ENCODE assay signal across 8 mouse cellular contexts in the genomic region with DNA sequence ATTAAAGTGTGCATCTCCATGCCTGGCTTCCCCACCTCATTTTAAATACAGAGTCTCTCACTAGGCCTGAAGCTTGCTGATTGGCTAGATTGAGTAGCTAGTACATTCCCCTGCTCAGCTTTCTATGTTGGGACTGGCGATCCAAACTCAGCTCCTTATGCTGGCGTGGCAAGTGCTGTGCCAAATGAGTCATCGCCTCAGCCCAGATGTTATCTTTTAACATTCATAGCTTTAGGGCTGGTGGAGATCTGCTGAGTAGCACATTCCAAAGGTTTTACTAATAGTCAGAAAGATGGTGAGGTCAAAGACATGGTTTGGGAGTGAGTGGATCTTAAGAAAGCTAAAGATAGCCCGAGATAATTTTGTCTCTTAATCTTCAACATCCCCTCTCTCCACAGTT. TPM values are rescaled to one million over a fixed set of nuclear protein-coding genes. Genes with fewer than 3 reads are reported as not detected.
DNase-seq lines count a peak whose midpoint lies in the region; ATAC-seq lines count a peak whose summit lies in the region.
"Had no signal": no experiment of that assay in that cellular context is flagged by ENCODE, and none has a peak within 500 bp of the region (broad histone marks: within the 10 kb centered on the region; RNA-seq: fewer than 3 reads in every experiment).

No protein-coding gene starts in this region.

- no peaks in the 10 kb centered on the region for H3K27me3 ChIP-seq in embryonic facial prominence, embryonic 14.5 days (replicated peaks; ENCODE audit: control insufficient read depth, insufficient read depth, low read length)
- no peaks in the 10 kb centered on the region for H3K27me3 ChIP-seq in hindbrain, embryonic 16.5 days (replicated peaks; ENCODE audit: control insufficient read depth, insufficient read depth, low read length)

- no peaks in the 10 kb centered on the region for H3K9me3 ChIP-seq in embryonic facial prominence, embryonic 14.5 days (ENCODE audit: control insufficient read depth, low read length)
- H3K9me3 ChIP-seq in hindbrain, embryonic 16.5 days (ENCODE audit: control insufficient read depth, low read length), result no peaks in the 10 kb centered on the region

- no peak overlapping the region for H3K27ac ChIP-seq in embryonic facial prominence, embryonic 14.5 days (replicated peaks; ENCODE audit: low read depth, low read length)
- no peak overlapping the region for H3K27ac ChIP-seq in hindbrain, embryonic 16.5 days (ENCODE audit: low read depth, low read length)

- no peaks in the 10 kb centered on the region; the same call in 1 of the 2 replicates for H3K4me1 ChIP-seq in embryonic facial prominence, embryonic 14.5 days (ENCODE audit: control insufficient read depth, insufficient read depth, low read length)
- H3K4me1 ChIP-seq in hindbrain, embryonic 16.5 days (ENCODE audit: control insufficient read depth, insufficient read depth, low read depth, low read length), result no peaks in the 10 kb centered on the region

- no peaks in the 10 kb centered on the region for H3K36me3 ChIP-seq in embryonic facial prominence, embryonic 14.5 days (ENCODE audit: control insufficient read depth, insufficient read depth, low read length)
- H3K36me3 ChIP-seq in hindbrain, embryonic 16.5 days (ENCODE audit: control insufficient read depth, insufficient read depth, low read length), result no peaks in the 10 kb centered on the region

- peak; percentile 96 for DNase-seq in NIH3T3 (ENCODE audit: low read depth)
- DNase-seq in embryonic facial prominence, embryonic 14.5 days (ENCODE audit: low spot score), result peak; percentile 79
- peak; percentile 38 for DNase-seq in heart, postnatal 25 days (ENCODE audit: low spot score)
- peak; percentile 69 for DNase-seq in lung, postnatal 25 days (ENCODE audit: low spot score)
- DNase-seq in layer of hippocampus, adult 11-12 months (ENCODE audit: low spot score), result no peak

- WGBS in embryonic facial prominence, embryonic 14.5 days, result 22% methylated on average over 4 of the region's 4 CpGs
- WGBS in hindbrain, embryonic 16.5 days, result 73% methylated on average over 4 of the region's 4 CpGs

- intact Hi-C loops in heart, postnatal 25 days (cut with DNase I), result no loop called here

- no peak overlapping the region for H3K4me2 ChIP-seq in embryonic facial prominence, embryonic 14.5 days (ENCODE audit: low read depth, low read length)
- H3K4me2 ChIP-seq in hindbrain, embryonic 16.5 days (ENCODE audit: low read length), result no peak overlapping the region

- no peak overlapping the region for H3K9ac ChIP-seq in embryonic facial prominence, embryonic 14.5 days (ENCODE audit: low read depth, low read length)
- H3K9ac ChIP-seq in hindbrain, embryonic 16.5 days (ENCODE audit: low read depth, low read length), result no peak overlapping the region

- peak; percentile 63; the same call in 1 of the 2 replicates for ATAC-seq in embryonic facial prominence, embryonic 14.5 days (ENCODE audit: low read depth)
- no peak for ATAC-seq in inflammation-experienced regulatory T-cells, adult 6 months
- no peak for ATAC-seq in hindbrain, embryonic 16.5 days

- no peak overlapping the region for H3K4me3 ChIP-seq in embryonic facial prominence, embryonic 14.5 days (ENCODE audit: low read depth, low read length)
- no peak overlapping the region for H3K4me3 ChIP-seq in hindbrain, embryonic 16.5 days (ENCODE audit: low read length)

RNA-seq across cellular contexts. Expression of gene Ccdc80, which starts 17.3 kb away (rescaled TPM):
- polyA plus RNA-seq in embryonic facial prominence, embryonic 14.5 days (2014; fragmentation: Nextera tagmentation; extraction: Ambion mirVana), result 103 and 105 TPM in 2 replicates
- 10 to 100 TPM; 83.0 to 90.7 TPM for total RNA-seq in heart, postnatal 25 days (2021)
- polyA plus RNA-seq in inflammation-experienced regulatory T-cells, adult 6 months (2017; shearing (Covaris generic)), result 1 to 10 TPM; 1.1 to 2.0 (median 1.9) TPM
- polyA plus RNA-seq in hindbrain, embryonic 16.5 days (2015; fragmentation: Nextera tagmentation; extraction: Ambion mirVana), result 13.0 and 13.5 TPM in 2 replicates
- total RNA-seq: common myeloid progenitor, adult 5-6 weeks had no signal

RNA-seq across cellular contexts. Expression of gene Slc35a5, which starts 48.0 kb away (rescaled TPM):
- 17.1 TPM in 2 replicates for polyA plus RNA-seq in embryonic facial prominence, embryonic 14.5 days (2014; fragmentation: Nextera tagmentation; extraction: Ambion mirVana)
- total RNA-seq in heart, postnatal 25 days (2021), result 10 to 100 TPM; 10.9 to 11.0 TPM
- 10 to 100 TPM; 27.9 to 45.7 (median 36.3) TPM for polyA plus RNA-seq in inflammation-experienced regulatory T-cells, adult 6 months (2017; shearing (Covaris generic))
- 38.3 and 39.6 TPM in 2 replicates for polyA plus RNA-seq in hindbrain, embryonic 16.5 days (2015; fragmentation: Nextera tagmentation; extraction: Ambion mirVana)

RNA-seq across cellular contexts. Expression of gene Atg3, which starts 48.1 kb away (rescaled TPM):
- polyA plus RNA-seq in embryonic facial prominence, embryonic 14.5 days (2014; fragmentation: Nextera tagmentation; extraction: Ambion mirVana), result 38.2 and 40.0 TPM in 2 replicates
- 10 to 100 TPM; 19.1 to 22.1 TPM for total RNA-seq in heart, postnatal 25 days (2021)
- 10 to 100 TPM; 12.3 to 20.2 (median 14.4) TPM for polyA plus RNA-seq in inflammation-experienced regulatory T-cells, adult 6 months (2017; shearing (Covaris generic))
- 49.4 and 54.9 TPM in 2 replicates for polyA plus RNA-seq in hindbrain, embryonic 16.5 days (2015; fragmentation: Nextera tagmentation; extraction: Ambion mirVana)
